Mouse (Mus musculus) C2C12 (cell line): ENCODE data around the gene Uimc1. TPM values are rescaled to one million over a fixed set of nuclear protein-coding genes. Genes with fewer than 3 reads are reported as not detected.

Experiments used
- H3K27me3 ChIP-seq: one replicate; pipeline ENCODE4 v1.6.1; 2011; ENCODE audit not compliant: control insufficient read depth, insufficient read depth, insufficient read length
- H3K36me3 ChIP-seq: one replicate; pipeline ENCODE4 v1.6.1; 2011; ENCODE audit not compliant: control insufficient read depth, insufficient read depth
- H3K4me3 ChIP-seq: one replicate; pipeline ENCODE4 v1.5.1; 2011; ENCODE audit warnings: mild to moderate bottlenecking, control low read depth; ENCODE audit not compliant: poor library complexity, insufficient read depth, severe bottlenecking
- H3K79me2 ChIP-seq: one replicate; pipeline ENCODE4 v1.6.1; 2011; ENCODE audit not compliant: control insufficient read depth, insufficient read depth
- H3K79me3 ChIP-seq: one replicate; pipeline ENCODE4 v1.6.1; 2011; ENCODE audit warnings: low read depth, control low read depth
- H3ac ChIP-seq: one replicate; pipeline ENCODE3; 2011; ENCODE audit warnings: low read depth; ENCODE audit not compliant: control insufficient read depth, insufficient read length
- CEBPB ChIP-seq: IDR thresholded peaks from one replicate; pipeline ENCODE4 v1.6.1; 2011; ENCODE audit warnings: low read depth, mild to moderate bottlenecking, control low read depth, moderate library complexity
- CTCF ChIP-seq: IDR thresholded peaks from one replicate; pipeline ENCODE4 v1.5.1; 2011; ENCODE audit not compliant: control insufficient read depth, insufficient read depth, insufficient read length
- FOSL1 ChIP-seq: IDR thresholded peaks from one replicate; pipeline ENCODE4 v1.8.0; 2011; ENCODE audit warnings: mild to moderate bottlenecking, low read length; ENCODE audit not compliant: poor library complexity, insufficient read depth, severe bottlenecking
- MAX ChIP-seq: IDR thresholded peaks from one replicate; pipeline ENCODE4 v1.6.1; 2011; ENCODE audit warnings: mild to moderate bottlenecking, control low read depth
- MYOD1 ChIP-seq: IDR thresholded peaks from one replicate; pipeline ENCODE4 v1.6.1; 2011; ENCODE audit warnings: low read depth; ENCODE audit not compliant: control insufficient read depth, insufficient read length
- MYOG ChIP-seq: IDR thresholded peaks from one replicate; pipeline ENCODE4 v1.6.1; 2011; ENCODE audit not compliant: control insufficient read depth, insufficient read length; ENCODE audit errors: extremely low read depth
- USF1 ChIP-seq: IDR thresholded peaks from one replicate; pipeline ENCODE4 v1.6.1; 2011; ENCODE audit warnings: low read depth, mild to moderate bottlenecking, control low read depth, moderate library complexity
- polyA plus RNA-seq: library from polyadenylated mRNA; unstranded; fragments of >200 nt; fragmentation: generic; extraction: Trizol; gene quantifications from one replicate; pipeline ENCODE4 v1.2.1, GENCODE M21; 2012; ENCODE audit warnings: missing spikeins

The Uimc1 gene
- polyA plus RNA-seq, 1 experiment = 9.6 TPM

GRCm38 (mm10) chr13:54987405-54987804, 112.7 kb downstream of the Uimc1 start:
- H3ac ChIP-seq = no peak overlapping the region
- TF ChIP-seq MYOD1 (no peak), MAX (no peak), USF1 (no peak), MYOG (no peak), CTCF (no peak), CEBPB (no peak), FOSL1 (no peak)
- no peaks in the 10 kb centered on the region for H3K79me2 ChIP-seq
- no peaks in the 10 kb centered on the region for H3K36me3 ChIP-seq
- H3K4me3 ChIP-seq = no peak overlapping the region
- H3K79me3 ChIP-seq = no peaks in the 10 kb centered on the region
- peaks cover 78% of the 10 kb centered on the region for H3K27me3 ChIP-seq

- Histone ChIP-seq H3K36me3 (no peaks in the 10 kb centered on the region), H3K79me2 (no peaks in the 10 kb centered on the region), H3K79me3 (no peaks in the 10 kb centered on the region), H3K27me3 (peaks cover 84% of the 10 kb centered on the region), H3ac (no peak overlapping the region), H3K4me3 (no peak overlapping the region)
- TF ChIP-seq FOSL1 (no peak), CEBPB (no peak), MYOG (no peak), USF1 (no peak), MYOD1 (no peak), CTCF (no peak), MAX (no peak)
Measured at GRCm38 (mm10) chr13:54983614-54984013, 116.5 kb downstream of the Uimc1 start.

- H3K79me3 ChIP-seq = no peaks in the 10 kb centered on the region
- peaks cover 84% of the 10 kb centered on the region for H3K27me3 ChIP-seq
- H3ac ChIP-seq = no peak overlapping the region
- TF ChIP-seq MYOG = no peak
- TF ChIP-seq MYOD1 = no peak
- TF ChIP-seq CTCF = no peak
- TF ChIP-seq FOSL1 = no peak
- TF ChIP-seq MAX = no peak
- TF ChIP-seq CEBPB = no peak
- no peak for TF ChIP-seq USF1
- H3K36me3 ChIP-seq = no peaks in the 10 kb centered on the region
- no peaks in the 10 kb centered on the region for H3K79me2 ChIP-seq
- no peak overlapping the region for H3K4me3 ChIP-seq
Measured at GRCm38 (mm10) chr13:54983001-54983400, 117.1 kb downstream of the Uimc1 start.

GRCm38 (mm10) chr13:54980957-54981356, 119.1 kb downstream of the Uimc1 start:
- Histone ChIP-seq H3ac (no peak overlapping the region), H3K36me3 (no peaks in the 10 kb centered on the region), H3K4me3 (no peak overlapping the region), H3K79me3 (no peaks in the 10 kb centered on the region), H3K79me2 (no peaks in the 10 kb centered on the region), H3K27me3 (peaks cover 84% of the 10 kb centered on the region)
- TF ChIP-seq USF1 (no peak), MAX (no peak), CEBPB (no peak), MYOD1 (no peak), CTCF (no peak), FOSL1 (no peak), MYOG (no peak)

GRCm38 (mm10) chr13:54978804-54979203, 121.3 kb downstream of the Uimc1 start:
- no peak for TF ChIP-seq USF1
- no peak for TF ChIP-seq MYOD1
- TF ChIP-seq MYOG = no peak
- TF ChIP-seq CTCF = no peak
- no peak for TF ChIP-seq CEBPB
- TF ChIP-seq MAX = no peak
- TF ChIP-seq FOSL1 = no peak
- no peaks in the 10 kb centered on the region for H3K79me2 ChIP-seq
- no peak overlapping the region for H3ac ChIP-seq
- no peaks in the 10 kb centered on the region for H3K36me3 ChIP-seq
- peaks cover 89% of the 10 kb centered on the region for H3K27me3 ChIP-seq
- H3K79me3 ChIP-seq = no peaks in the 10 kb centered on the region
- H3K4me3 ChIP-seq = no peak overlapping the region

Other genes starting within 250 kb of the Uimc1 start
- 0.01 TPM for gene Unc5a, start 150.9 kb downstream of the Uimc1 start, polyA plus RNA-seq
- gene Hk3, start 78.9 kb downstream of the Uimc1 start, polyA plus RNA-seq = not detected
- 39.1 TPM for gene Zfp346, start 5.0 kb upstream of the Uimc1 start, polyA plus RNA-seq
- not detected for gene Gm17617, start 33.2 kb upstream of the Uimc1 start, polyA plus RNA-seq
- 2.8 TPM for gene Fgfr4, start 52.3 kb upstream of the Uimc1 start, polyA plus RNA-seq
- gene Nsd1, start 109.5 kb upstream of the Uimc1 start, polyA plus RNA-seq = 10.5 TPM
- gene Prelid1, start 220.2 kb upstream of the Uimc1 start, polyA plus RNA-seq = 499 TPM
- 54.3 TPM for gene Rab24, start 221.6 kb upstream of the Uimc1 start, polyA plus RNA-seq
- 49.8 TPM for gene Mxd3, start 229.5 kb upstream of the Uimc1 start, polyA plus RNA-seq